Mouse (Mus musculus) stomach, embryonic 14.5 days (tissue): ENCODE measurements around the gene Erc1. TPM values are rescaled to one million over a fixed set of nuclear protein-coding genes. Genes with fewer than 3 reads are reported as not detected.

Experiments used
- ATAC-seq: fragments of 200-750 bp; cut with Nextera tagmentation; 2 replicates; pipeline ENCODE4 v1.8.0; 2017; ENCODE audit warnings: low read depth, moderate TSS enrichment; ENCODE audit not compliant: insufficient number of reproducible peaks, insufficient read depth, low FRiP score
- H3K27ac ChIP-seq: fragments of 300-500 bp; sonication (generic); 2 replicates; pipeline ENCODE4 v1.5.1; 2014; ENCODE audit warnings: mild to moderate bottlenecking, low read length, moderate library complexity, mixed read lengths
- H3K27me3 ChIP-seq: fragments of 300-500 bp; sonication (generic); 2 replicates; pipeline ENCODE4 v1.6.1; 2014; ENCODE audit warnings: low read length, control low read depth, mixed read lengths; ENCODE audit not compliant: control insufficient read depth, insufficient read depth
- H3K36me3 ChIP-seq: fragments of 300-500 bp; sonication (generic); 2 replicates; pipeline ENCODE4 v1.6.1; 2014; ENCODE audit warnings: mild to moderate bottlenecking, control low read depth, low read length, moderate library complexity, mixed read lengths; ENCODE audit not compliant: control insufficient read depth, insufficient read depth
- H3K4me1 ChIP-seq: fragments of 300-500 bp; sonication (generic); 2 replicates; pipeline ENCODE4 v1.6.1; 2014; ENCODE audit warnings: low read length, control low read depth, mixed read lengths; ENCODE audit not compliant: control insufficient read depth, insufficient read depth
- H3K4me2 ChIP-seq: fragments of 300-500 bp; sonication (generic); replicated peaks from 2 replicates; pipeline ENCODE4 v1.6.1; 2014; ENCODE audit warnings: low read depth, low read length, control low read depth
- H3K4me3 ChIP-seq: fragments of 300-500 bp; sonication (generic); 2 replicates; pipeline ENCODE4 v1.5.1; 2014; ENCODE audit warnings: low read depth, low read length, control low read depth
- H3K9ac ChIP-seq: fragments of 300-500 bp; sonication (generic); replicated peaks from 2 replicates; pipeline ENCODE4 v1.6.1; 2014; ENCODE audit warnings: low read depth, mild to moderate bottlenecking, control low read depth, low read length, moderate library complexity, mixed read lengths
- H3K9me3 ChIP-seq: fragments of 300-500 bp; sonication (generic); 2 replicates; pipeline ENCODE4 v1.6.1; 2016; ENCODE audit warnings: low read depth, low read length, control low read depth; ENCODE audit not compliant: control insufficient read depth
- WGBS: fragments of 180-500 bp; shearing (Covaris S2); extraction: QIAGEN DNeasy Blood & Tissue Kit; methylation state at CpG from one replicate; pipeline ENCODE4 v1.1.7; 2014; 5-methylcytosine and 5-hydroxymethylcytosine counted together
- polyA plus RNA-seq: library from polyadenylated mRNA; unstranded; fragments of >200 nt; fragmentation: Nextera tagmentation; extraction: Ambion mirVana; gene quantifications from 2 replicates; pipeline ENCODE4 v1.2.1, GENCODE M21; 2014

Erc1 gene
- polyA plus RNA-seq, 1 experiment from 2014 or later: 27.5 TPM

GRCm38 (mm10) chr6:119849858-119850257 lies 1.9 kb upstream of the Erc1 start:
- no peak for ATAC-seq
- no peak overlapping the region for H3K4me3 ChIP-seq
- no peak overlapping the region for H3K27ac ChIP-seq
- WGBS: 93% methylated on average over 3 of the region's 3 CpGs
- H3K27me3 ChIP-seq: no peaks in the 10 kb centered on the region
- no peak overlapping the region for H3K4me2 ChIP-seq
- H3K9ac ChIP-seq: no peak overlapping the region
- H3K4me1 ChIP-seq: peaks cover 6% of the 10 kb centered on the region; the same call in 1 of the 2 replicates
- no peaks in the 10 kb centered on the region for H3K36me3 ChIP-seq
- no peaks in the 10 kb centered on the region for H3K9me3 ChIP-seq

- no peak for ATAC-seq
- 68% methylated on average over 3 of the region's 3 CpGs for WGBS
- H3K4me2 ChIP-seq: no peak overlapping the region
- H3K36me3 ChIP-seq: no peaks in the 10 kb centered on the region
- peaks cover 6% of the 10 kb centered on the region; the same call in 1 of the 2 replicates for H3K4me1 ChIP-seq
- H3K9ac ChIP-seq: no peak overlapping the region
- no peak overlapping the region for H3K4me3 ChIP-seq
- no peak overlapping the region for H3K27ac ChIP-seq
- no peaks in the 10 kb centered on the region for H3K27me3 ChIP-seq
- H3K9me3 ChIP-seq: no peaks in the 10 kb centered on the region
These were observed 1.4 kb upstream of the Erc1 start for GRCm38 (mm10) chr6:119849348-119849709.

- no peaks in the 10 kb centered on the region for H3K9me3 ChIP-seq
- H3K4me1 ChIP-seq: peaks cover 6% of the 10 kb centered on the region; the same call in 1 of the 2 replicates
- H3K4me3 ChIP-seq: peak overlapping the region; percentile 88
- WGBS: 20% methylated on average over 13 of the region's 13 CpGs
- peak overlapping the region; percentile 77 for H3K27ac ChIP-seq
- H3K9ac ChIP-seq: peak overlapping the region; percentile 84
- H3K36me3 ChIP-seq: no peaks in the 10 kb centered on the region
- ATAC-seq: no peak
- H3K4me2 ChIP-seq: peak overlapping the region; percentile 59
- H3K27me3 ChIP-seq: no peaks in the 10 kb centered on the region
These were observed 855 bp upstream of the Erc1 start for GRCm38 (mm10) chr6:119848696-119849347.

GRCm38 (mm10) chr6:119847518-119848033 lies 391 bp downstream of the Erc1 start:
- no peaks in the 10 kb centered on the region for H3K9me3 ChIP-seq
- peaks cover 6% of the 10 kb centered on the region; the same call in 1 of the 2 replicates for H3K4me1 ChIP-seq
- under 1% methylated on average over 40 of the region's 40 CpGs for WGBS
- H3K9ac ChIP-seq: peak overlapping the region; percentile 84
- no peaks in the 10 kb centered on the region for H3K27me3 ChIP-seq
- H3K4me3 ChIP-seq: peak overlapping the region; percentile 88
- H3K36me3 ChIP-seq: no peaks in the 10 kb centered on the region
- peak overlapping the region; percentile 77 for H3K27ac ChIP-seq
- peak; percentile 28; the same call in 1 of the 2 replicates for ATAC-seq
- peak overlapping the region; percentile 67 for H3K4me2 ChIP-seq

GRCm38 (mm10) chr6:119846751-119847517 lies 1.0 kb downstream of the Erc1 start:
- Histone ChIP-seq H3K9me3 (no peaks in the 10 kb centered on the region), H3K27ac (no peak overlapping the region; the same call in 1 of the 2 replicates), H3K9ac (peak overlapping the region; percentile 84), H3K4me2 (peak overlapping the region; percentile 67), H3K27me3 (no peaks in the 10 kb centered on the region), H3K4me3 (peak overlapping the region; percentile 88), H3K36me3 (no peaks in the 10 kb centered on the region), H3K4me1 (peaks cover 6% of the 10 kb centered on the region; the same call in 1 of the 2 replicates)
- ATAC-seq: no peak
- WGBS: 23% methylated on average over 11 of the region's 11 CpGs

- WGBS: 78% methylated on average over 5 of the region's 5 CpGs
- peaks cover 3% of the 10 kb centered on the region; the same call in 1 of the 2 replicates for H3K4me1 ChIP-seq
- no peaks in the 10 kb centered on the region for H3K9me3 ChIP-seq
- no peak overlapping the region for H3K27ac ChIP-seq
- H3K27me3 ChIP-seq: no peaks in the 10 kb centered on the region
- no peak overlapping the region for H3K9ac ChIP-seq
- H3K4me2 ChIP-seq: no peak overlapping the region
- no peak for ATAC-seq
- H3K36me3 ChIP-seq: no peaks in the 10 kb centered on the region
- H3K4me3 ChIP-seq: no peak overlapping the region
These were observed 18.0 kb downstream of the Erc1 start for GRCm38 (mm10) chr6:119829951-119830350.

- H3K4me3 ChIP-seq: no peak overlapping the region
- H3K27me3 ChIP-seq: no peaks in the 10 kb centered on the region
- H3K27ac ChIP-seq: no peak overlapping the region
- WGBS: 90% methylated on average over 1 of the region's 1 CpGs
- no peaks in the 10 kb centered on the region for H3K9me3 ChIP-seq
- H3K4me1 ChIP-seq: peaks cover 3% of the 10 kb centered on the region; the same call in 1 of the 2 replicates
- H3K9ac ChIP-seq: no peak overlapping the region
- H3K4me2 ChIP-seq: no peak overlapping the region
- ATAC-seq: no peak
- no peaks in the 10 kb centered on the region for H3K36me3 ChIP-seq
These were observed 19.8 kb downstream of the Erc1 start for GRCm38 (mm10) chr6:119828165-119828564.

GRCm38 (mm10) chr6:119826701-119827100 lies 21.3 kb downstream of the Erc1 start:
- H3K36me3 ChIP-seq: no peaks in the 10 kb centered on the region
- no peak for ATAC-seq

More at GRCm38 (mm10) chr6:119826701-119827100, 21.3 kb downstream of the Erc1 start:
- Histone ChIP-seq H3K9ac (no peak overlapping the region), H3K27ac (no peak overlapping the region), H3K9me3 (no peaks in the 10 kb centered on the region), H3K4me3 (no peak overlapping the region), H3K4me1 (peaks cover 3% of the 10 kb centered on the region; the same call in 1 of the 2 replicates), H3K4me2 (no peak overlapping the region), H3K27me3 (no peaks in the 10 kb centered on the region)
- 75% methylated on average over 4 of the region's 4 CpGs for WGBS
